Mouse (Mus musculus): ENCODE measurements around the gene Ak8. TPM values are rescaled to one million over a fixed set of nuclear protein-coding genes. Genes with fewer than 3 reads are reported as not detected.

The Ak8 gene
- 0.28 and 0.41 TPM in 2 replicates for polyA plus RNA-seq (2015; fragmentation: Nextera tagmentation; extraction: Ambion mirVana)

DNA sequence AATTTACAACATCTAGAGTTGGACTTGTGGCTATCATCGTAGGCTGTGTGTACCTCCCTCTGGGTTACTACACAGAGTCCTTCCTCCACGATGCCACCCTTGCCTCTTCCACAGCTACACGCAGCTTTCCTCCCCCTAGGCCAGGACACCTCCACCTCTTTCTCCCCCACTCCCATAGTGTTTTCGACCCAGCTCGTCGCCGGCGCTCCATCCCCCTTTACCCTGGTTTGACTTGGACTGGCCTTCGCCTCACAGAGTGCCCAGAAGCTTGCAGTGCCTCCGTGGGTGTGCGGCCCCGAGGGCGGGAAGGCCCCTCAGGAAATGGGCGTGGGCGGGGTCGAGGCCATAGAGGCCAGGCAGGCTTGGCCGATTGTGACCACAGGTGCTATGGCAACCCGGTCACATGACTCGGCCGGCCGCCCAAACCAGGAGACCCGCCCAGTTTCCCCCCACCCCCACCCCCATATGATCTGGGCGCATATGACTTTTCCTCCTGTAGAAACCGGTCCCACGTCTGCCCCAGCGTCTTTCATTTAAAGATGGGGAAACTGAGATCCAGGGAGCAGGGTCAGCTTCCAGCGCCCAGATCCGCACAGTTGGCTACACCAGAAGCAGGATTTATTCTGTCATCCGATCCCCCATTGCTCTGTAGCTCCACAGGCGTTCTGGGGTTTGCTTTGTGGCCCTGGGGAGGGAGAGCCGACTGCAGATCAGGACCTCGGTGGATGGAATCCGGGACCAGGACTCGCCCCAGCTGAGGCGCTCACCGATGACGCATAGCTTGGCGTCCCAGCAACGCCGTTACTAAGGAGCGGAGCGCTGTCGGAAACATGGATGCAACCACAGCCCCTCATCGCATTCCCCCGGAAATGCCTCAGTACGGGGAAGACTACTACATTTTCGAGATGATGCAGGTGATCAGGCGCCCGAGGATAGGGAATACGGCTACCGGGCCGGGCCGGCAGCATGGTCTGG, at the start of gene Ak8, which contains the start of gene Spaca9:
Ak8 (plus strand) TSS at position 804 of the 975 bp plus-strand sequence.
Spaca9 (minus strand) TSS at position 367 of the 975 bp plus-strand sequence.
- H3K36me3 ChIP-seq (replicated peaks; ENCODE audit: insufficient read depth, low read length), result no peaks in the 10 kb centered on the region
- ATAC-seq, result peak; percentile 79
- peaks cover 15% of the 10 kb centered on the region for H3K4me1 ChIP-seq (ENCODE audit: insufficient read depth)
- 2% methylated on average over 53 of the region's 53 CpGs for WGBS (ENCODE audit: insufficient replicate concordance)
- peak within 1 kb of the TSS; percentile 59 for H3K9ac ChIP-seq (replicated peaks)
- peak; percentile 79 for DNase-seq
- peak within 1 kb of the TSS; percentile 97 for H3K4me2 ChIP-seq (ENCODE audit: low read depth, low read length)
- TF ChIP-seq CTCF (IDR thresholded peaks at IDR 0.05; ENCODE audit: low read depth) (no peak), EP300 (IDR thresholded peaks at IDR 0.05; ENCODE audit: low read depth) (no peak)
- peak within 1 kb of the TSS; percentile 68 for H3K27ac ChIP-seq (ENCODE audit: low read depth)
- H3K4me3 ChIP-seq (ENCODE audit: low read depth, low read length), result peak within 1 kb of the TSS; percentile 64
- no peaks in the 10 kb centered on the region for H3K9me3 ChIP-seq (ENCODE audit: low read length)
- H3K27me3 ChIP-seq (ENCODE audit: insufficient read depth, low read length), result 0 out of 2 replicates have a peak, but pooled peaks cover 3% of the 10 kb centered on the region

- Histone ChIP-seq H3K4me2 (ENCODE audit: low read depth, low read length) (no peak overlapping the region), H3K9me3 (ENCODE audit: low read length) (no peaks in the 10 kb centered on the region), H3K9ac (replicated peaks) (no peak overlapping the region), H3K4me1 (ENCODE audit: insufficient read depth) (no peaks in the 10 kb centered on the region), H3K27me3 (ENCODE audit: insufficient read depth, low read length) (no peaks in the 10 kb centered on the region), H3K36me3 (replicated peaks; ENCODE audit: insufficient read depth, low read length) (0 out of 2 replicates have a peak, but pooled peaks cover 3% of the 10 kb centered on the region), H3K27ac (ENCODE audit: low read depth) (no peak overlapping the region), H3K4me3 (ENCODE audit: low read depth, low read length) (no peak overlapping the region)
- TF ChIP-seq EP300 (IDR thresholded peaks at IDR 0.05; ENCODE audit: low read depth) (no peak), CTCF (IDR thresholded peaks at IDR 0.05; ENCODE audit: low read depth) (no peak)
- DNase-seq (no peak), ATAC-seq (no peak)
Measured at GRCm38 (mm10) chr2:28650526-28650925, 49.4 kb upstream of the Ak8 start.

GRCm38 (mm10) chr2:28653351-28653750, 46.6 kb upstream of the Ak8 start:
- no peaks in the 10 kb centered on the region for H3K27me3 ChIP-seq (ENCODE audit: insufficient read depth, low read length)
- no peaks in the 10 kb centered on the region for H3K9me3 ChIP-seq (ENCODE audit: low read length)
- H3K4me2 ChIP-seq (ENCODE audit: low read depth, low read length), result no peak overlapping the region
- DNase-seq (no peak), ATAC-seq (no peak)
- WGBS (ENCODE audit: insufficient replicate concordance), result 88% methylated on average over 7 of the region's 7 CpGs
- H3K4me3 ChIP-seq (ENCODE audit: low read depth, low read length), result no peak overlapping the region
- H3K27ac ChIP-seq (ENCODE audit: low read depth), result no peak overlapping the region
- no peak overlapping the region for H3K9ac ChIP-seq (replicated peaks)
- no peak for TF ChIP-seq EP300 (IDR thresholded peaks at IDR 0.05; ENCODE audit: low read depth)
- no peak for TF ChIP-seq CTCF (IDR thresholded peaks at IDR 0.05; ENCODE audit: low read depth)
- H3K4me1 ChIP-seq (ENCODE audit: insufficient read depth), result no peaks in the 10 kb centered on the region
- peaks cover 10% of the 10 kb centered on the region for H3K36me3 ChIP-seq (replicated peaks; ENCODE audit: insufficient read depth, low read length)

DNA sequence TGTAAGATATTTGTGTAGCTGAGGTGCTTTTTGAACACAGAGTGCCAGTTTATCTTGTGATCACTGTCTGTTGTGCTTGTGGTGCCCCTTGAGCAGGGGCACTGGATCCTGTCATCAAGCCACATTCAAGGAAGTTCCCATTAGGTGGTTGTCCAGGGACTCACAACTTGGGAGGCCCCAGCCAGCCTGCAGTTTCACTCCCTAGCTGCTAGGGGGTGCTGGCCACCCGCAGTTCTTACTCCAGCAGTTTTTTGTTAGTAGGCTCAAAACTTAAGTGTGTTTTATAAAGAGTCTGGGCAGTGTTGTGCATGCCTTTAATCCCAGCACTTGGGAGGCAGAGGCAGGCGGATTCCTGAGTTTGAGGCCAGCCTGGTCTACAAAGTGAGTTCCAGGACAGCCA, 45.7 kb upstream of the Ak8 start:
- no peaks in the 10 kb centered on the region for H3K9me3 ChIP-seq (ENCODE audit: low read length)
- no peak overlapping the region for H3K9ac ChIP-seq (replicated peaks)
- H3K4me2 ChIP-seq (ENCODE audit: low read depth, low read length), result no peak overlapping the region
- no peak overlapping the region for H3K4me3 ChIP-seq (ENCODE audit: low read depth, low read length)
- peaks cover 14% of the 10 kb centered on the region for H3K36me3 ChIP-seq (replicated peaks; ENCODE audit: insufficient read depth, low read length)
- H3K27ac ChIP-seq (ENCODE audit: low read depth), result no peak overlapping the region
- DNase-seq (peak; percentile 55), ATAC-seq (no peak)
- H3K4me1 ChIP-seq (ENCODE audit: insufficient read depth), result no peaks in the 10 kb centered on the region
- TF ChIP-seq CTCF (IDR thresholded peaks at IDR 0.05; ENCODE audit: low read depth) (peak; percentile 68), EP300 (IDR thresholded peaks at IDR 0.05; ENCODE audit: low read depth) (no peak)
- no peaks in the 10 kb centered on the region for H3K27me3 ChIP-seq (ENCODE audit: insufficient read depth, low read length)
- 55% methylated on average over 2 of the region's 2 CpGs for WGBS (ENCODE audit: insufficient replicate concordance)

- no peak overlapping the region for H3K9ac ChIP-seq (replicated peaks)
- ATAC-seq (no peak), DNase-seq (no peak)
- no peaks in the 10 kb centered on the region for H3K27me3 ChIP-seq (ENCODE audit: insufficient read depth, low read length)
- H3K4me2 ChIP-seq (ENCODE audit: low read depth, low read length), result no peak overlapping the region
- WGBS (ENCODE audit: insufficient replicate concordance), result 79% methylated on average over 8 of the region's 8 CpGs
- no peak overlapping the region for H3K4me3 ChIP-seq (ENCODE audit: low read depth, low read length)
- H3K36me3 ChIP-seq (replicated peaks; ENCODE audit: insufficient read depth, low read length), result peaks cover 18% of the 10 kb centered on the region
- H3K9me3 ChIP-seq (ENCODE audit: low read length), result no peaks in the 10 kb centered on the region
- TF ChIP-seq EP300 (IDR thresholded peaks at IDR 0.05; ENCODE audit: low read depth) (no peak), CTCF (IDR thresholded peaks at IDR 0.05; ENCODE audit: low read depth) (no peak)
- no peak overlapping the region for H3K27ac ChIP-seq (ENCODE audit: low read depth)
- no peaks in the 10 kb centered on the region for H3K4me1 ChIP-seq (ENCODE audit: insufficient read depth)
Measured at GRCm38 (mm10) chr2:28656216-28656615, 43.7 kb upstream of the Ak8 start.

- 76% methylated on average over 3 of the region's 3 CpGs for WGBS (ENCODE audit: insufficient replicate concordance)
Measured at GRCm38 (mm10) chr2:28662891-28663290, 37.1 kb upstream of the Ak8 start.

More at GRCm38 (mm10) chr2:28662891-28663290, 37.1 kb upstream of the Ak8 start:
- DNase-seq (no peak), ATAC-seq (no peak)
- H3K4me2 ChIP-seq (ENCODE audit: low read depth, low read length), result no peak overlapping the region
- no peak overlapping the region for H3K4me3 ChIP-seq (ENCODE audit: low read depth, low read length)
- H3K36me3 ChIP-seq (replicated peaks; ENCODE audit: insufficient read depth, low read length), result peaks cover 52% of the 10 kb centered on the region
- H3K4me1 ChIP-seq (ENCODE audit: insufficient read depth), result no peaks in the 10 kb centered on the region
- no peaks in the 10 kb centered on the region for H3K27me3 ChIP-seq (ENCODE audit: insufficient read depth, low read length)
- H3K27ac ChIP-seq (ENCODE audit: low read depth), result no peak overlapping the region
- H3K9ac ChIP-seq (replicated peaks), result no peak overlapping the region
- TF ChIP-seq CTCF (IDR thresholded peaks at IDR 0.05; ENCODE audit: low read depth) (no peak), EP300 (IDR thresholded peaks at IDR 0.05; ENCODE audit: low read depth) (0 out of 2 replicates have a peak, but pooled peaks have one; percentile 28)
- H3K9me3 ChIP-seq (ENCODE audit: low read length), result no peaks in the 10 kb centered on the region
